Mouse (Mus musculus) liver, adult 2 months (tissue): ENCODE measurements around the gene Aqp2. TPM values are rescaled to one million over a fixed set of nuclear protein-coding genes. Genes with fewer than 3 reads are reported as not detected.

ENCODE experiments used
- DNase-seq: peaks from one replicate; pipeline ENCODE4 v3.0.0-alpha.2; 2011; ENCODE audit warnings: low read depth, low spot score; ENCODE audit errors: extremely low read depth
- H3K27ac ChIP-seq: fragments of 200-500 bp; replicated peaks from 2 replicates; pipeline ENCODE4 v1.5.1; 2012; ENCODE audit warnings: low read depth, mild to moderate bottlenecking, control low read depth, inconsistent platforms, low read length; ENCODE audit not compliant: insufficient read depth
- H3K27me3 ChIP-seq: fragments of 200-500 bp; 2 replicates; pipeline ENCODE4 v1.6.1; 2012; ENCODE audit warnings: mild to moderate bottlenecking, moderate library complexity, low read length, inconsistent platforms; ENCODE audit not compliant: control insufficient read depth, insufficient read depth
- H3K36me3 ChIP-seq: fragments of 200-500 bp; 2 replicates; pipeline ENCODE4 v1.6.1; 2012; ENCODE audit warnings: low read length, inconsistent platforms; ENCODE audit not compliant: control insufficient read depth, insufficient read depth
- H3K4me1 ChIP-seq: fragments of 200-500 bp; 2 replicates; pipeline ENCODE4 v1.6.1; 2011; ENCODE audit warnings: low read length; ENCODE audit not compliant: control insufficient read depth, insufficient read depth
- H3K4me3 ChIP-seq: fragments of 200-500 bp; 2 replicates; pipeline ENCODE4 v1.5.1; 2011; ENCODE audit warnings: low read depth, mild to moderate bottlenecking, control low read depth, low read length, moderate library complexity; ENCODE audit not compliant: insufficient read depth
- H3K79me2 ChIP-seq: fragments of 200-500 bp; 2 replicates; pipeline ENCODE4 v1.6.1; 2012; ENCODE audit warnings: inconsistent platforms, mild to moderate bottlenecking, low read length, moderate library complexity; ENCODE audit not compliant: control insufficient read depth, insufficient read depth
- H3K9ac ChIP-seq: fragments of 200-500 bp; 2 replicates; pipeline ENCODE4 v1.6.1; 2012; ENCODE audit warnings: low read depth, mild to moderate bottlenecking, control low read depth, inconsistent platforms, low read length
- CTCF ChIP-seq: fragments of 200-500 bp; IDR thresholded peaks from 2 replicates; pipeline ENCODE4 v1.5.1; 2011; ENCODE audit warnings: low read depth, low read length, control low read depth
- POLR2A ChIP-seq: fragments of 200-500 bp; IDR thresholded peaks from 2 replicates; pipeline ENCODE4 v1.6.1; 2011; ENCODE audit warnings: low read length, control low read depth; ENCODE audit not compliant: insufficient read depth; ENCODE audit errors: extremely low read depth
- WGBS: fragments of 180-500 bp; shearing (Covaris S2); methylation state at CpG from one replicate; pipeline ENCODE4 v1.1.7; 2018; 5-methylcytosine and 5-hydroxymethylcytosine counted together
- polyA plus RNA-seq: library from polyadenylated mRNA; depleted of rRNA; stranded (reverse); fragments of >200 nt; gene quantifications from 2 replicates; pipeline ENCODE4 v1.2.3, GENCODE M21; 2012
- total RNA-seq: library from RNA; depleted of rRNA; stranded (reverse); fragments of >200 nt; gene quantifications from 2 replicates; pipeline ENCODE4 v1.2.3, GENCODE M21; 2014

Gene Aqp2
- total and polyA plus RNA-seq, 2 experiments, result not detected

GRCm38 (mm10) chr15:99560246-99560645 is 18.6 kb upstream of the Aqp2 start:
- DNase-seq, result no peak
- Histone ChIP-seq H3K9ac (no peak overlapping the region), H3K4me1 (no peaks in the 10 kb centered on the region), H3K27ac (no peak overlapping the region), H3K79me2 (no peaks in the 10 kb centered on the region), H3K36me3 (no peaks in the 10 kb centered on the region), H3K27me3 (no peaks in the 10 kb centered on the region), H3K4me3 (no peak overlapping the region)
- WGBS, result 66% methylated on average over 10 of the region's 10 CpGs
- TF ChIP-seq POLR2A (no peak), CTCF (no peak)

GRCm38 (mm10) chr15:99567371-99567770 is 11.5 kb upstream of the Aqp2 start:
- WGBS, result 36% methylated on average over 4 of the region's 4 CpGs
- no peaks in the 10 kb centered on the region for H3K27me3 ChIP-seq
- H3K4me1 ChIP-seq, result no peaks in the 10 kb centered on the region
- no peak overlapping the region for H3K9ac ChIP-seq
- no peak overlapping the region for H3K4me3 ChIP-seq
- TF ChIP-seq POLR2A (no peak), CTCF (no peak)
- H3K79me2 ChIP-seq, result no peaks in the 10 kb centered on the region
- H3K36me3 ChIP-seq, result no peaks in the 10 kb centered on the region
- peak; percentile 16 for DNase-seq
- H3K27ac ChIP-seq, result no peak overlapping the region

GRCm38 (mm10) chr15:99568682-99569081 is 10.2 kb upstream of the Aqp2 start:
- no peak overlapping the region for H3K4me3 ChIP-seq
- no peak overlapping the region for H3K9ac ChIP-seq
- H3K79me2 ChIP-seq, result no peaks in the 10 kb centered on the region
- TF ChIP-seq CTCF (no peak), POLR2A (no peak)
- no peaks in the 10 kb centered on the region for H3K4me1 ChIP-seq
- no peaks in the 10 kb centered on the region for H3K36me3 ChIP-seq
- no peak for DNase-seq
- no peak overlapping the region for H3K27ac ChIP-seq
- whole genome bisulfite sequencing, result 68% methylated on average over 6 of the region's 6 CpGs
- H3K27me3 ChIP-seq, result no peaks in the 10 kb centered on the region

GRCm38 (mm10) chr15:99569123-99569522 is 9.7 kb upstream of the Aqp2 start:
- 82% methylated on average over 10 of the region's 10 CpGs for WGBS
- DNase-seq, result no peak
- H3K9ac ChIP-seq, result no peak overlapping the region
- TF ChIP-seq CTCF, result no peak
- TF ChIP-seq POLR2A, result no peak
- H3K4me1 ChIP-seq, result no peaks in the 10 kb centered on the region
- no peaks in the 10 kb centered on the region for H3K27me3 ChIP-seq
- H3K27ac ChIP-seq, result no peak overlapping the region
- H3K36me3 ChIP-seq, result no peaks in the 10 kb centered on the region
- H3K79me2 ChIP-seq, result no peaks in the 10 kb centered on the region
- H3K4me3 ChIP-seq, result no peak overlapping the region

- H3K4me1 ChIP-seq, result no peaks in the 10 kb centered on the region
- H3K36me3 ChIP-seq, result no peaks in the 10 kb centered on the region
- no peaks in the 10 kb centered on the region for H3K79me2 ChIP-seq
- peaks cover 10% of the 10 kb centered on the region for H3K27me3 ChIP-seq
- TF ChIP-seq CTCF (no peak), POLR2A (no peak)
- peak; percentile 14 for DNase-seq
- no peak overlapping the region; the same call in 1 of the 2 replicates for H3K4me3 ChIP-seq
- no peak overlapping the region for H3K9ac ChIP-seq
- no peak overlapping the region for H3K27ac ChIP-seq
- WGBS, result 6% methylated on average over 54 of the region's 54 CpGs
These were observed 4.8 kb downstream of the Aqp2 start for GRCm38 (mm10) chr15:99583463-99584344.

GRCm38 (mm10) chr15:99584407-99585202 is 5.8 kb downstream of the Aqp2 start:
- no peak overlapping the region for H3K9ac ChIP-seq

More at GRCm38 (mm10) chr15:99584407-99585202, 5.8 kb downstream of the Aqp2 start:
- peaks cover 10% of the 10 kb centered on the region for H3K27me3 ChIP-seq
- TF ChIP-seq CTCF (no peak), POLR2A (no peak)
- H3K79me2 ChIP-seq, result no peaks in the 10 kb centered on the region
- H3K4me1 ChIP-seq, result no peaks in the 10 kb centered on the region
- H3K27ac ChIP-seq, result no peak overlapping the region
- DNase-seq, result no peak
- WGBS, result 6% methylated on average over 24 of the region's 24 CpGs
- no peaks in the 10 kb centered on the region for H3K36me3 ChIP-seq
- peak overlapping the region; percentile 35; the same call in 1 of the 2 replicates for H3K4me3 ChIP-seq
